Mouse (Mus musculus): Measurements from ENCODE around the gene Fbn1. TPM values are rescaled to one million over a fixed set of nuclear protein-coding genes. Genes with fewer than 3 reads are reported as not detected.
A peak's percentile ranks its signal among the peaks of the same experiment; 100 is the strongest.

Gene Fbn1
- polyA plus RNA-seq, 1 experiment, result 6.5 TPM

DNA sequence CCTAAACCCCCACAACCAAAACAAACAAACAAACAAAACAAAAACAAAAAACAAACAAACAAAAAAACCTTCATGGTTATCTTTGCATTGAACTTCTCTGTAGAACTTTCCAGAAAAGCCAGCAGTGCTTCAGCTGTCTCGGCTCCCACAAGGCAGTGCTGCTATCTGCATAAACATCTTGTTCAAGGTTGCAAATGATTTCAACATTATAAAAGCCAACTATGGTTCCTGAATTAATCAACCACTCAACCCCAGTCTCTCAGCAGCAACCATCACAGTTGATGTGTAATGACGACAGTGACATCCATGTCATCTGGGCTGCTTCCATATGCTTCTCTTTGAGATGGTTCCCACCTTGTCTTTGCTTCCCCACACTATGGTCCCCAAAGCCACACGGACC lies 31.8 kb upstream of the Fbn1 start:
- no peak for TF ChIP-seq CTCF (conservative IDR thresholded peaks at IDR 0.05; ENCODE audit: insufficient read depth, insufficient read length, low read depth, low read length)
- Histone ChIP-seq H3K4me3 (ENCODE audit: insufficient read depth, low read depth, low read length) (no peak overlapping the region), H3K27ac (ENCODE audit: insufficient read depth, low read depth, low read length) (no peak overlapping the region), H3K4me1 (ENCODE audit: control insufficient read depth, insufficient read depth, low read length) (no peaks in the 10 kb centered on the region), H3K36me3 (ENCODE audit: control insufficient read depth, insufficient read depth, low read length) (no peaks in the 10 kb centered on the region), H3K27me3 (replicated peaks; ENCODE audit: control insufficient read depth, insufficient read depth, low read length) (no peaks in the 10 kb centered on the region)
- DNase-seq, result no peak
- WGBS, result 79% methylated on average over 3 of the region's 3 CpGs

DNA sequence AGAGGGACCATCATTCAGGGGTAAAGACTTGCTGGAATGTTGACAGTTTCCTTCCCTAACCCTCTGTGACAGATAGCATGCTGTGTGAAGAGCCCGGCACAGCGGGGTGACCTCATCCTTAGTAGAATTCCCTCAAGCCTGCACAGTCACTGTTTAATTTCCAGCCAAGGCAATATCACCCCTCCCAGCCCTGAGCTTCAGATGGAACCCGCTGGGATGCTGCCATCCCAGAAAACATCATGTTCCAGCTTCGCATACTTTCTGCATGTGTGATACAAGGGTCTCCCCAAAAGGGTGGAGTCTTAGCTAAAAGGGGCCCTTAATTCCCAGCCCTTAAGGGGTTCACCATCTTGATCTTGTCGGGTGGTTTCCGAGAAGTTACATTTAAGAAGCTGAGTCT lies 22.9 kb upstream of the Fbn1 start:
- WGBS, result 80% methylated on average over 6 of the region's 6 CpGs
- Histone ChIP-seq H3K4me1 (ENCODE audit: control insufficient read depth, insufficient read depth, low read length) (no peaks in the 10 kb centered on the region), H3K36me3 (ENCODE audit: control insufficient read depth, insufficient read depth, low read length) (no peaks in the 10 kb centered on the region), H3K27ac (ENCODE audit: insufficient read depth, low read depth, low read length) (no peak overlapping the region), H3K27me3 (replicated peaks; ENCODE audit: control insufficient read depth, insufficient read depth, low read length) (no peaks in the 10 kb centered on the region), H3K4me3 (ENCODE audit: insufficient read depth, low read depth, low read length) (no peak overlapping the region)
- no peak for TF ChIP-seq CTCF (conservative IDR thresholded peaks at IDR 0.05; ENCODE audit: insufficient read depth, insufficient read length, low read depth, low read length)
- TF ChIP-seq POLR2A (IDR thresholded peaks at IDR 0.05; ENCODE audit: low read depth, low read length), result no peak
- no peak for DNase-seq

DNA sequence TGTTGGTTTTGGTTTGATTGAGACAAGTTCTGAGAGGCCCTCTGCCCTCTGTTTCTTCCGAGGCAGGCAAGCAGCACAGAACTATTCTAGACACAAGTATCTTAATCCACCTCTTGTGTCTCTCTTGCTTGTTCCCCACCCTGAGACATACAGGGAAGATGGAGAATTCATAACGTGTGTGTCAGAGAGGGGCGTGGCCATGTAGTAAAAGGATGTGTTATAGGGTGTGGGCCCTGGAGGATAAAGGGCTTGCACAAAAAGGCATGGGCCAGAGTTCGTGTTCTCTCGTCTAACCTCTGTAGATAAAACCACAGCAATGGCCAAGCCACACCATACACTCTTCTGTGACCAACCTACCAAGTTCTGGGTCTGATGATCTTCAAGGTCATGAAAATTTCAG lies 18.8 kb upstream of the Fbn1 start:
- Histone ChIP-seq H3K36me3 (ENCODE audit: control insufficient read depth, insufficient read depth, low read length) (no peaks in the 10 kb centered on the region), H3K27me3 (replicated peaks; ENCODE audit: control insufficient read depth, insufficient read depth, low read length) (no peaks in the 10 kb centered on the region), H3K4me1 (ENCODE audit: control insufficient read depth, insufficient read depth, low read length) (no peaks in the 10 kb centered on the region), H3K27ac (ENCODE audit: insufficient read depth, low read depth, low read length) (no peak overlapping the region), H3K4me3 (ENCODE audit: insufficient read depth, low read depth, low read length) (no peak overlapping the region)
- 90% methylated on average over 5 of the region's 5 CpGs for WGBS
- TF ChIP-seq CTCF (conservative IDR thresholded peaks at IDR 0.05; ENCODE audit: insufficient read depth, insufficient read length, low read depth, low read length) (no peak), POLR2A (IDR thresholded peaks at IDR 0.05; ENCODE audit: low read depth, low read length) (no peak)
- no peak for DNase-seq

DNA sequence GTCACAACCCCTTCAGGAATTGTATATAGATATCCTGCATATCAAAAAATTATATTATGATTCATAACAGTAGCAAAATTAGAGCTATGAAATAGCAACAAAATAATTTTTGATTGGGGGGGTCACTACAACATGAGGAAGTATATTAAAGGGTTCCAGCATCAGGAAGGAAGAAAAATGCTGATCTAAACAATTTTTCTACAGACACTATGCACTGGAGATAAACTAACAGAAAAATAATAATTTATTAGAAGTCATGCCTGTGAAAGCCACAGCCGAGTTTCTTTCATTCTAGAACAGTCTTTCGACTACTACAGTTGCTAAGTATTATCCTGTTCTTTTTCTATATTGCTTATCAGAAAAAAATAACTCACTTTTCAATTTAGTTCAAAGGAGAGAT lies 17.7 kb upstream of the Fbn1 start:
- TF ChIP-seq CTCF (conservative IDR thresholded peaks at IDR 0.05; ENCODE audit: insufficient read depth, insufficient read length, low read depth, low read length) (no peak), POLR2A (IDR thresholded peaks at IDR 0.05; ENCODE audit: low read depth, low read length) (no peak)
- no peak overlapping the region for H3K4me3 ChIP-seq (ENCODE audit: insufficient read depth, low read depth, low read length)
- no peak for DNase-seq
- no peaks in the 10 kb centered on the region for H3K4me1 ChIP-seq (ENCODE audit: control insufficient read depth, insufficient read depth, low read length)
- no peaks in the 10 kb centered on the region for H3K36me3 ChIP-seq (ENCODE audit: control insufficient read depth, insufficient read depth, low read length)
- WGBS, result 71% methylated on average over 2 of the region's 2 CpGs
- H3K27ac ChIP-seq (ENCODE audit: insufficient read depth, low read depth, low read length), result no peak overlapping the region
- no peaks in the 10 kb centered on the region for H3K27me3 ChIP-seq (replicated peaks; ENCODE audit: control insufficient read depth, insufficient read depth, low read length)

DNA sequence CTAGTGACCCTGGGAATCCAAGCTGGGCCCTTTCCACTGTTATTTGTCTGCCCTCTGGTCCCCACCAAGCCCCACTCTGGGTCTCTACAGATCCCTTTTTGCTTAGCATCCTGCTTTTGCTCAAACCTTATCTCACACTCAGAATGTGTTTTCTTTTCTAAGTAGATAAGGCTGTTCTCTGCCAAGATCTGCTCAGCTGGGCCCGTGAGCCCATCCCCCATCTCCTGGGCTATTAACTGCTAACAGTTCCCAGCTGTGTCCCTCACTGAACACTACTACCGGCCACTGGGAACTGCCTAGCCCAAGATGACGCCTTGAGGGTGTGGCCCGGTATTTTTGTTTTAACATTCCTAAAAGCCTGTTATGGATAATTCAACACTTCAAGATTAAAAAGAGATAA lies 8.8 kb upstream of the Fbn1 start:
- WGBS, result 23% methylated on average over 4 of the region's 4 CpGs
- Histone ChIP-seq H3K4me3 (ENCODE audit: insufficient read depth, low read depth, low read length) (no peak overlapping the region), H3K27ac (ENCODE audit: insufficient read depth, low read depth, low read length) (no peak overlapping the region), H3K4me1 (ENCODE audit: control insufficient read depth, insufficient read depth, low read length) (no peaks in the 10 kb centered on the region), H3K27me3 (replicated peaks; ENCODE audit: control insufficient read depth, insufficient read depth, low read length) (no peaks in the 10 kb centered on the region), H3K36me3 (ENCODE audit: control insufficient read depth, insufficient read depth, low read length) (no peaks in the 10 kb centered on the region)
- no peak for TF ChIP-seq POLR2A (IDR thresholded peaks at IDR 0.05; ENCODE audit: low read depth, low read length)
- no peak for TF ChIP-seq CTCF (conservative IDR thresholded peaks at IDR 0.05; ENCODE audit: insufficient read depth, insufficient read length, low read depth, low read length)
- peak; percentile 64 for DNase-seq

DNA sequence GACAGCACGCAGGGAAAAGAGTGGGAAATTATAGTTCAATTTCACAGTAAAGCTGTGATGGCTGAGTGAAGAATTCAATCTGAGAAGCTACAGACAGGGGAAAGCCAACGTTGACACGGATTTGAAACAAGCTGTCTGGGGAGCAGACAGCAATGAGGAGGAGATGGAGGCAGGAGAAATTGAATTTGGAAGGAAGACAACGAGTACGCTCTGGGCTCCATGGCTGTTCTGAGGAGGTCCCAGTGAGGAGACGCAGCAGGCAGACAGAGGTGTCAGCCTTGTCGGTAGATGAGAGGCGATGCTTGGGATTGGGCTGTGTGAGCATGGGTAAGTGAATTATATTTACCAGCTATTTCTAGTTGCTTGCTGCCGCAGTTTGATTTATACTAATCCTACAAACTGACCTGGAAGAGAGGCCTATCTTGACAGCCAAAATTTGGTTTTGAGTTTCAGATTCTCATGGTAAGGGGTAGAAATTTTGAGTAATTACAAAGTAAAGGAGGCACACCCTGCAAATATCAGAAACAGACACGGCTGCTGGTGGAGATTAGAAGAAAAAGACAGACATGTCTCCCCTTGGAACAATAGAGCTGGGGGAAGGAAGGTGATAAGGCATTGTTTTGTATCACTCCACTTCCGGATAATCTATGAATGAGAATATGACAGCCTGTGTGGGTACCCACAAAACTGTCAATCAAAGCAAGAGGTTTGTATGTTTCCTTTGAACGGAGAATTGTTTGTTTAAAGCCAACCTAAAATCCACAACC lies 7.7 kb upstream of the Fbn1 start:
- no peak for DNase-seq
- WGBS, result 79% methylated on average over 12 of the region's 12 CpGs
- no peaks in the 10 kb centered on the region for H3K4me1 ChIP-seq (ENCODE audit: control insufficient read depth, insufficient read depth, low read length)

DNA sequence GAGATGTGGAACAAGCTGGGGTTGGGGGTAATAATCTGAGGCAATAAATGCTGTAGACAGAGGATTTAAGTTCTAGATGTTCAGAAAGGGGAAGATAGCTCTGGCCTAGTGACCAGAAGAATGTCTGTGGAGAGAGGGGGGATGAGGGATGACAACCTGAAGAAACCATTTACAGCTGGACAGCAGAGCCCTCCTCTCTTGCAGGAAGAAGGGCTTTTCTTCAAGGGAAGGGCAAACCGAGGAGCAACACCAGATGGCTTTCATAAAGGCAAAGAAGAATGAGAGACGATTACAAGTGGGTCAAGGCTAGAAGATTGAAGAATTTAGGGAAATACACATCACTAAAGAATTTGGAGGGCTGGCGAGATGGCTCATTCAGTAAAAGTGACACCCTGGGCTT lies 6.6 kb upstream of the Fbn1 start:
- Histone ChIP-seq H3K4me3 (ENCODE audit: insufficient read depth, low read depth, low read length) (no peak overlapping the region), H3K27me3 (replicated peaks; ENCODE audit: control insufficient read depth, insufficient read depth, low read length) (no peaks in the 10 kb centered on the region), H3K36me3 (ENCODE audit: control insufficient read depth, insufficient read depth, low read length) (no peaks in the 10 kb centered on the region), H3K27ac (ENCODE audit: insufficient read depth, low read depth, low read length) (no peak overlapping the region), H3K4me1 (ENCODE audit: control insufficient read depth, insufficient read depth, low read length) (no peaks in the 10 kb centered on the region)
- DNase-seq, result no peak
- WGBS, result 77% methylated on average over 3 of the region's 3 CpGs
- TF ChIP-seq CTCF (conservative IDR thresholded peaks at IDR 0.05; ENCODE audit: insufficient read depth, insufficient read length, low read depth, low read length), result no peak
- no peak for TF ChIP-seq POLR2A (IDR thresholded peaks at IDR 0.05; ENCODE audit: low read depth, low read length)

More for the DNA sequence above, 7.7 kb upstream of the Fbn1 start:
- H3K27ac ChIP-seq (ENCODE audit: insufficient read depth, low read depth, low read length), result no peak overlapping the region
- TF ChIP-seq CTCF (conservative IDR thresholded peaks at IDR 0.05; ENCODE audit: insufficient read depth, insufficient read length, low read depth, low read length) (no peak), POLR2A (IDR thresholded peaks at IDR 0.05; ENCODE audit: low read depth, low read length) (no peak)
- H3K4me3 ChIP-seq (ENCODE audit: insufficient read depth, low read depth, low read length), result no peak overlapping the region
- H3K27me3 ChIP-seq (replicated peaks; ENCODE audit: control insufficient read depth, insufficient read depth, low read length), result no peaks in the 10 kb centered on the region
- H3K36me3 ChIP-seq (ENCODE audit: control insufficient read depth, insufficient read depth, low read length), result no peaks in the 10 kb centered on the region
